17 mouse cellular contexts compared by ENCODE assay signal in the genomic region with DNA sequence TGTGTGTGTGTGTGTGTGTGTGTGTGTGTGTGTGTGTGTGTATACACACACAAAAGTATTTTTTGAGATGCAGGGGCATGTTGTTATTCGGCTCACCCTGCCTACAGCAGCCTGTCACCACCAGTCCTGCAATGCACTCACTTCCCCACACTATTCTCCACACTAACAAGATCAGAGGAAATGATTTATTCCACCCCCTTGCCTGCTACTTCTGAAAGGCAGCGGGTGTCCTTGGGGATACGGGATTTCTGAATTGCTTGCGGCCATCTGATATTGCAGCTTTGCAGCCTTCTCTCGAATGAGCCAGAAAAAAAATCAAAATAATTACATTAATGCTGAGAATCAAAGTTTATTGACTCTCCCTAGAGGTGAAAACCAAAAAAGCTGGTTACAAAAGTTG.
DNase-seq lines count a peak whose midpoint lies in the region; ATAC-seq and TF ChIP-seq lines count a peak whose summit lies in the region.
"Had no signal": no experiment of that assay in that cellular context is flagged by ENCODE, and none has a peak within 500 bp of the region (broad histone marks: within the 10 kb centered on the region; RNA-seq: fewer than 3 reads in every experiment).

No protein-coding gene starts in this region.

- H3K36me3 ChIP-seq in kidney, postnatal 0 days (ENCODE audit: insufficient read depth, low read length): no peaks in the 10 kb centered on the region
- H3K36me3 ChIP-seq in kidney, embryonic 15.5 days: no peaks in the 10 kb centered on the region
- no peaks in the 10 kb centered on the region for H3K36me3 ChIP-seq in forebrain, postnatal 0 days (ENCODE audit: insufficient read depth)
- no peaks in the 10 kb centered on the region for H3K36me3 ChIP-seq in midbrain, embryonic 14.5 days (ENCODE audit: control insufficient read depth, insufficient read depth, low read length)
- H3K36me3 ChIP-seq: heart, embryonic 10.5 days had no signal

- H3K27ac ChIP-seq in kidney, postnatal 0 days: no peak overlapping the region
- H3K27ac ChIP-seq in kidney, embryonic 15.5 days: no peak overlapping the region
- no peak overlapping the region for H3K27ac ChIP-seq in forebrain, postnatal 0 days (ENCODE audit: low read depth, low read length)
- H3K27ac ChIP-seq in midbrain, embryonic 14.5 days (replicated peaks; ENCODE audit: low read depth, low read length): peak overlapping the region; percentile 63
- no peak overlapping the region for H3K27ac ChIP-seq in cerebellum, adult 2 months (ENCODE audit: insufficient read depth, low read length)
- H3K27ac ChIP-seq: heart, embryonic 10.5 days; layer of hippocampus, adult 2 months had no signal

- H3K27me3 ChIP-seq in kidney, postnatal 0 days (ENCODE audit: insufficient read depth, low read length): no peaks in the 10 kb centered on the region
- no peaks in the 10 kb centered on the region for H3K27me3 ChIP-seq in kidney, embryonic 15.5 days
- H3K27me3 ChIP-seq in forebrain, postnatal 0 days (ENCODE audit: insufficient read depth, low read length): no peaks in the 10 kb centered on the region
- H3K27me3 ChIP-seq in midbrain, embryonic 14.5 days (ENCODE audit: control insufficient read depth, insufficient read depth, low read length): no peaks in the 10 kb centered on the region
- no peaks in the 10 kb centered on the region for H3K27me3 ChIP-seq in cerebellum, adult 2 months (ENCODE audit: control insufficient read depth, insufficient read depth, low read length)

- no peaks in the 10 kb centered on the region for H3K9me3 ChIP-seq in kidney, postnatal 0 days (replicated peaks; ENCODE audit: low read length)
- no peaks in the 10 kb centered on the region for H3K9me3 ChIP-seq in kidney, embryonic 15.5 days (replicated peaks)
- H3K9me3 ChIP-seq in forebrain, postnatal 0 days (ENCODE audit: low read length): no peaks in the 10 kb centered on the region
- no peaks in the 10 kb centered on the region for H3K9me3 ChIP-seq in midbrain, embryonic 14.5 days (ENCODE audit: control insufficient read depth, low read length)
- H3K9me3 ChIP-seq: heart, embryonic 10.5 days had no signal

- H3K4me2 ChIP-seq in kidney, postnatal 0 days (ENCODE audit: low read length): no peak overlapping the region
- H3K4me2 ChIP-seq in kidney, embryonic 15.5 days: no peak overlapping the region
- H3K4me2 ChIP-seq in forebrain, postnatal 0 days (ENCODE audit: low read depth): no peak overlapping the region
- peak overlapping the region; percentile 19 for H3K4me2 ChIP-seq in midbrain, embryonic 14.5 days (ENCODE audit: low read length)

- H3K4me1 ChIP-seq in kidney, postnatal 0 days (replicated peaks; ENCODE audit: insufficient read depth, low read length): no peaks in the 10 kb centered on the region
- H3K4me1 ChIP-seq in kidney, embryonic 15.5 days: 0 out of 2 replicates have a peak, but pooled peaks cover 3% of the 10 kb centered on the region
- H3K4me1 ChIP-seq in forebrain, postnatal 0 days (ENCODE audit: insufficient read depth): no peaks in the 10 kb centered on the region
- peaks cover 20% of the 10 kb centered on the region; the same call in 1 of the 2 replicates for H3K4me1 ChIP-seq in midbrain, embryonic 14.5 days (ENCODE audit: control insufficient read depth, insufficient read depth, low read length)
- H3K4me1 ChIP-seq in cerebellum, adult 2 months (ENCODE audit: control insufficient read depth, insufficient read depth, low read length): no peaks in the 10 kb centered on the region
- H3K4me1 ChIP-seq: heart, embryonic 10.5 days had no signal

- no peak overlapping the region for H3K4me3 ChIP-seq in kidney, postnatal 0 days (replicated peaks; ENCODE audit: low read depth, low read length)
- H3K4me3 ChIP-seq in kidney, embryonic 15.5 days (replicated peaks): no peak overlapping the region
- H3K4me3 ChIP-seq in forebrain, postnatal 0 days (ENCODE audit: low read depth, low read length): no peak overlapping the region
- H3K4me3 ChIP-seq in midbrain, embryonic 14.5 days (replicated peaks; ENCODE audit: low read depth, low read length): no peak overlapping the region
- H3K4me3 ChIP-seq in cerebellum, adult 2 months (replicated peaks; ENCODE audit: insufficient read depth, low read depth, low read length): no peak overlapping the region
- H3K4me3 ChIP-seq: heart, embryonic 10.5 days; layer of hippocampus, adult 2 months had no signal

- DNase-seq in adrenal gland, postnatal 14 days: peak; percentile 4
- DNase-seq in adrenal gland, adult 2 months: no peak
- peak; percentile 9 for DNase-seq in kidney, postnatal 0 days (ENCODE audit: low spot score)
- DNase-seq in forebrain, postnatal 0 days: peak; percentile 12
- DNase-seq in midbrain, embryonic 14.5 days: peak; percentile 87
- DNase-seq in cerebellum, adult 2 months: no peak
- no peak for DNase-seq in heart, adult 18-20 months
- DNase-seq: cerebellum, adult 18-20 months; gastrocnemius, postnatal 25 days; lung, adult 18-20 months; lung, postnatal 36 days; right cerebral cortex, postnatal 25 days; thymus, postnatal 4 days had no signal

- ATAC-seq in kidney, postnatal 0 days (replicated peaks; ENCODE audit: low FRiP score, low read depth): no peak
- no peak for ATAC-seq in kidney, embryonic 15.5 days (replicated peaks; ENCODE audit: low FRiP score)
- peak; percentile 42 for ATAC-seq in forebrain, postnatal 0 days
- ATAC-seq in midbrain, embryonic 14.5 days (ENCODE audit: low FRiP score, low TSS enrichment): peak; percentile 83; the same call in 1 of the 2 replicates
- ATAC-seq: inflammation-experienced regulatory T-cells, adult 6 months had no signal

- WGBS in kidney, postnatal 0 days: 46% methylated on average over 5 of the region's 5 CpGs
- WGBS in kidney, embryonic 15.5 days: 44% methylated on average over 5 of the region's 5 CpGs
- WGBS in forebrain, postnatal 0 days: 23% methylated on average over 5 of the region's 5 CpGs
- WGBS in midbrain, embryonic 14.5 days: 10% methylated on average over 5 of the region's 5 CpGs
- WGBS in cerebellum, adult 2 months: 48% methylated on average over 5 of the region's 5 CpGs

- TF ChIP-seq POLR2A in cerebellum, adult 2 months (IDR thresholded peaks at IDR 0.05; ENCODE audit: borderline replicate concordance, insufficient read depth, low read length): no peak

- no peak for TF ChIP-seq CTCF in kidney, postnatal 0 days (IDR thresholded peaks at IDR 0.05; ENCODE audit: low read depth)
- TF ChIP-seq CTCF in forebrain, postnatal 0 days (IDR thresholded peaks at IDR 0.05; ENCODE audit: low read depth): no peak
- no peak for TF ChIP-seq CTCF in cerebellum, adult 2 months (IDR thresholded peaks at IDR 0.05; ENCODE audit: borderline replicate concordance, insufficient read depth, low read depth, low read length)

- H3K9ac ChIP-seq in kidney, postnatal 0 days (ENCODE audit: low read depth, low read length): no peak overlapping the region
- H3K9ac ChIP-seq in kidney, embryonic 15.5 days: no peak overlapping the region
- H3K9ac ChIP-seq in forebrain, postnatal 0 days: no peak overlapping the region
- H3K9ac ChIP-seq in midbrain, embryonic 14.5 days (replicated peaks; ENCODE audit: low read length): no peak overlapping the region

Comparison
In these comparisons a context has a peak if more than half of its experiments do, and no peak if none do; other contexts are left out.
1. DNase-seq: peak in adrenal gland, postnatal 14 days (single experiment), kidney, postnatal 0 days (single experiment), forebrain, postnatal 0 days (single experiment) and midbrain, embryonic 14.5 days (single experiment); none in adrenal gland, adult 2 months (single experiment), cerebellum, adult 2 months (0 of 2) and heart, adult 18-20 months (0 of 2).
2. ATAC-seq: peak in forebrain, postnatal 0 days (single experiment) and midbrain, embryonic 14.5 days (single experiment); none in kidney, postnatal 0 days (single experiment) and kidney, embryonic 15.5 days (single experiment).